Mouse (Mus musculus) lung, adult 2 months (tissue): Measurements from ENCODE around the gene Ppil4.

Experiments
- CTCF ChIP-seq: fragments of 200-500 bp; IDR thresholded peaks from 2 replicates; pipeline ENCODE4 v1.5.1; 2011; ENCODE audit warnings: mild to moderate bottlenecking, low read length, control low read depth; ENCODE audit not compliant: insufficient read depth
- POLR2A ChIP-seq: fragments of 200-500 bp; IDR thresholded peaks from 2 replicates; pipeline ENCODE4 v1.6.1; 2011; ENCODE audit warnings: low read depth, mild to moderate bottlenecking, control low read depth, low read length, borderline replicate concordance; ENCODE audit errors: extremely low read depth

DNA sequence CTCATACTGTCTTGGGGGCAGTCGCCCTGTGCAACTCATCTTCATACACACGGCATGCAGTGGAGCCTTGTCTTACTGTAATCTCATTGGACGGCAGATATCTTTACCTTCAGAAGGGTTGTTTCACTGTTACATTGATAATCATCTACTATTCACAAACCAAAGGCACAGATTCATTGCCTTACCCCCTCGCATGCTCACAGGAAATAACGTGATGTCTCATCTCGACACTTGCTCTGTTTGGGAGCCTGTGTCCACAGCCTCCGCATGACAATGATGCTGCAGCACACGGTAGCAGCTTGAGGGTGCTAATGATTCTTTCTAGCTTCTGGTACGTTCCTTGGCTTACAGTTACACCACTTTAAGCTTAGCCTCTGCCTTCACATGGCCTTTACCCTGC lies 33.4 kb downstream of the Ppil4 start:
- TF ChIP-seq CTCF (no peak), POLR2A (no peak)
